Mouse (Mus musculus) limb, embryonic 14.5 days (tissue): ENCODE data around the gene Mbnl2. TPM values are rescaled to one million over a fixed set of nuclear protein-coding genes. Genes with fewer than 3 reads are reported as not detected.
A peak's percentile ranks its signal among the peaks of the same experiment; 100 is the strongest.

Source experiments
- ATAC-seq: fragments of 200-750 bp; cut with Nextera tagmentation; 2 replicates; pipeline ENCODE4 v1.8.0; 2017; ENCODE audit warnings: low read depth, moderate number of reproducible peaks, moderate TSS enrichment; ENCODE audit not compliant: low FRiP score
- DNase-seq: peaks from one replicate; pipeline ENCODE4 v3.0.0-alpha.2; 2015; ENCODE audit warnings: low spot score
- H3K27ac ChIP-seq: fragments of 300-500 bp; sonication (generic); replicated peaks from 2 replicates; pipeline ENCODE4 v1.5.1; 2014; ENCODE audit warnings: low read depth, mild to moderate bottlenecking, low read length, moderate library complexity, mixed read lengths
- H3K27me3 ChIP-seq: fragments of 300-500 bp; sonication (generic); 2 replicates; pipeline ENCODE4 v1.6.1; 2014; ENCODE audit warnings: low read length, mixed read lengths; ENCODE audit not compliant: control insufficient read depth, insufficient read depth
- H3K36me3 ChIP-seq: fragments of 300-500 bp; sonication (generic); 2 replicates; pipeline ENCODE4 v1.6.1; 2014; ENCODE audit warnings: mild to moderate bottlenecking, low read length, moderate library complexity, mixed read lengths; ENCODE audit not compliant: control insufficient read depth, insufficient read depth
- H3K4me1 ChIP-seq: fragments of 300-500 bp; sonication (generic); 2 replicates; pipeline ENCODE4 v1.6.1; 2014; ENCODE audit warnings: antibody characterized with exemption, low read length, mixed read lengths; ENCODE audit not compliant: control insufficient read depth, insufficient read depth
- H3K4me2 ChIP-seq: fragments of 300-500 bp; sonication (generic); replicated peaks from 2 replicates; pipeline ENCODE4 v1.6.1; 2014; ENCODE audit warnings: low read depth, mild to moderate bottlenecking, low read length, moderate library complexity; ENCODE audit not compliant: severe bottlenecking
- H3K4me3 ChIP-seq: fragments of 300-500 bp; sonication (generic); replicated peaks from 2 replicates; pipeline ENCODE4 v1.5.1; 2014; ENCODE audit warnings: low read length
- H3K9ac ChIP-seq: fragments of 300-500 bp; sonication (generic); 2 replicates; pipeline ENCODE4 v1.6.1; 2014; ENCODE audit warnings: mild to moderate bottlenecking, low read depth, low read length, moderate library complexity; ENCODE audit not compliant: severe bottlenecking
- H3K9me3 ChIP-seq: fragments of 300-500 bp; sonication (generic); 2 replicates; pipeline ENCODE4 v1.6.1; 2016; ENCODE audit warnings: low read length; ENCODE audit not compliant: control insufficient read depth
- POLR2A ChIP-seq: fragments of 200-500 bp; IDR thresholded peaks from 2 replicates; pipeline ENCODE4 v1.8.0; 2012; ENCODE audit warnings: inconsistent platforms, mild to moderate bottlenecking, moderate library complexity, borderline replicate concordance; ENCODE audit not compliant: insufficient read depth, insufficient read length; ENCODE audit errors: extremely low read depth
- WGBS: fragments of 180-500 bp; shearing (Covaris S2); extraction: QIAGEN DNeasy Blood & Tissue Kit; methylation state at CpG from one replicate; pipeline ENCODE4 v1.1.7; 2014; 5-methylcytosine and 5-hydroxymethylcytosine counted together
- polyA plus RNA-seq, 2 experiments: library from polyadenylated mRNA; depleted of rRNA in 1 of 2; stranded (reverse) in 1 of 2; unstranded in 1 of 2; fragments of >200 nt; fragmentation: Nextera tagmentation in 1 of 2; extraction: Ambion mirVana in 1 of 2; gene quantifications; 2 replicates each; pipeline versions ENCODE4 v1.2.1 to v1.2.3; 2012 to 2014

Gene Mbnl2
- polyA plus RNA-seq, 2 experiments: 109 to 161 TPM

DNA sequence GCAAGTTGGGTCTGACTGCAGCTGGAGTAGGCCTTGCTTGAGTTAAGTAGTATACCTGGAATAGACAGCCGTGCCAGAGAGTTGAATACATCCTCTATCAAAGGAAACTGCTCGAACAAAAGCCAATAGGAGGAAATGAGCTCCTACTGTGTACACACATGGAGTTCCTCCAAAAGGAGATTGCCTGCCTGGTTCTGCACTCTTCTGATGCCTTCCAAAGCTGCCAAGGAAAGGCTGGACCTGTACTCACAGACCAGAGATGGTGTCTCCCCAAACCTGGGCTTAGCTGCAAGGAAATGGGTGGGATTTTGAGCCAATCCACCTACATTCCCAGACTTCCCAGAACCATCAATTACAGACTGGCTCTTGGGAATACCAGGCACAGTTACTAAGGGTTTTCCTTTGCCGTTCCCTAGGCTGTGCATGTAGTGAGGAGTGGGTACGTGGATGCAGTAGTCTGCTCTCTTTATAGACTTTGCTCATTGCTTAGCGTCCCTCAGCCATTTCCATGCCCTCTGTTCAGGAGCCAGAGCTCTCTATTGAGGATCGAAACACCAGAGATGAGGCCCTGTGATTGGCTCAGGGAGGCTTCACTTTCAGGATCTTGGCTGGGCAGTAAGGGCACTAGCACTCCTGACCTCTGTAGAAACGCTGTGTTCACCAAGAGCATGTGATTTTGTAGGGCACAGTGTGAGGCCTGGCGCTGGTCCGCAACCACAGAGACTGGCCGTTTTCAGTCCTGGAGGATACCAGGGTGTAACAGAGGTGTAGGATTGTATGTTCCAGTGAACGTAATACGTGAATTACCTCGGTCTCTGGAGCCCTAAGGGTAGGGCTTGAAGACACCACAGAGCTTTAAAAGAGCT is 20.1 kb downstream of the Mbnl2 start:
- no peak overlapping the region for H3K9ac ChIP-seq
- H3K27me3 ChIP-seq: no peaks in the 10 kb centered on the region

DNA sequence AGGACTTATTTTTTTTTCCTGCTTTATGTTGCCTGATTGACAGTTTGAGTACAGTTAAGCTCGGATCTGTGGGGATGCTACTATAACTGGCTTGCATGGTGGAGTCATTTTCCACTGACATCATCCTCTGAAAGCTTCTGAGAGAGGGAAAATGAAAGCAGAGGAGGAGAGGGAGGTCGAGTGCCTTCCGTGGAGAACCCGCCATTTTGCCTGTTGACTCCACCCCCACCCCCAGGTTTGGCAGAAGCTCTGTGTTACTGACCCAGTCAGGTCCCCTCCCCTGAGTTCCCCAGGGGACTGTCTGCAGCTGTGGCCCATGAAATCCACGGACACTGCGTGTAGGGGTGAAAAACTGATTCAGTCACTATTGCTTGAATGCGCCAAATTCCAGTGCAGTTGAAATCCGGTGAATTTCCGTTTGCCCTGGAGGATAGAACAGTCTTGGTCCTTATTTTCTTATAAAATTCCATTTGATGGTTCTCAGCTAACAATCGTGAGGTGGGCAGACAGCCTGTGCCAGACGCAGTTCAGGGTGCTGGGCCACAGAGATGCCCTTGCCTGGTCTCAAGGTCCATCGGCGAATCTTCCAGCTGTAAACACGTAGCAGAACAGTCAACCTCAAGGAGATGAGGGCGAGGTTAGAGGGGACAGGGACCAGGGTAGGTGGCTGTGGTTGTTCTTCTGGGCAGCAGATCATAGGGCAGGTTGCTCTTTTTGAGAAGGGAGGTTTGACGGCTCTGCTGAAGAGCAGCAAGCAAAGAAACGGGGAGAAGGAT is 20.9 kb downstream of the Mbnl2 start:
- Histone ChIP-seq H3K27ac (peak overlapping the region; percentile 78), H3K9ac (0 out of 2 replicates have a peak overlapping the region, but pooled peaks have one; percentile 28), H3K27me3 (no peaks in the 10 kb centered on the region), H3K36me3 (peaks cover 2% of the 10 kb centered on the region; the same call in 1 of the 2 replicates), H3K4me1 (peaks cover 77% of the 10 kb centered on the region), H3K4me3 (0 out of 2 replicates have a peak overlapping the region, but pooled peaks have one; percentile 9), H3K4me2 (peak overlapping the region; percentile 38), H3K9me3 (no peaks in the 10 kb centered on the region)
- WGBS: 43% methylated on average over 17 of the region's 17 CpGs
- ATAC-seq: peak; percentile 36; the same call in 1 of the 2 replicates
- no peak for TF ChIP-seq POLR2A
- peak; percentile 63 for DNase-seq

More for the DNA sequence above, 20.1 kb downstream of the Mbnl2 start:
- peak overlapping the region; percentile 38; the same call in 1 of the 2 replicates for H3K4me2 ChIP-seq
- DNase-seq (no peak), ATAC-seq (0 out of 2 replicates have a peak, but pooled peaks have one; percentile 2)
- no peak overlapping the region for H3K4me3 ChIP-seq
- peaks cover 8% of the 10 kb centered on the region; the same call in 1 of the 2 replicates for H3K36me3 ChIP-seq
- H3K4me1 ChIP-seq: peaks cover 78% of the 10 kb centered on the region
- no peak for TF ChIP-seq POLR2A
- peak overlapping the region; percentile 78 for H3K27ac ChIP-seq
- 65% methylated on average over 13 of the region's 13 CpGs for WGBS
- H3K9me3 ChIP-seq: no peaks in the 10 kb centered on the region

DNA sequence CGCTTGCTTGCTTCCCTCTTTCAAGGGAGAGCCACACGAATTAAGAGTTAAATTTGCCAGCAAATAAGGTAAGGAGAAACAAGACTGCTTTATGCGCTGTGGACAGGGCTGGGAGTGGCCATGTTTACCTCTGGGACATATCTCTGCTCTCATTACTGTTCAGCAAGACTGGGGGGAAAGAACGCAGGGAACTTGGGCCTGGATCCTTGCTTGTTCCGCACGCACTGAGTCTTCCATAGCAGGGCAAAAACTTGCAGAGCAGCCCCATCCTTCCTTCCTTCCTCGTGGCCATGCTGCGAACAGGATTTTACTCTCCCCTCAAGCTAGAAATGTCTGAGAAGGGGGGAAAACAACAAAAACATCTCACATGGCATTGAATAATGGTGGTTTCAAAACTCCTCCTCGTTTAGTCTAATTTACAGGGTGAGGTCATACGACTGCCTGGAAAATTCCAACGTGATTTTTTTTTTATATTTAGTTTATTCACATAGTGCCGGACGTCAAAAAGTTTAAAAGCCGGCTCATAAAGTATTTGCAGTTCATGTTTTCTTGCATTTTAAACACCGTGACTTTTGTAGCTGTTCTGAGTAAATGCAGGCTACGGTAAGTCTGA is 21.8 kb downstream of the Mbnl2 start:
- ATAC-seq: peak; percentile 43; the same call in 1 of the 2 replicates
- peaks cover 70% of the 10 kb centered on the region for H3K4me1 ChIP-seq
- 9% methylated on average over 16 of the region's 16 CpGs for WGBS
- H3K4me2 ChIP-seq: peak overlapping the region; percentile 38
- H3K9me3 ChIP-seq: no peaks in the 10 kb centered on the region
- peaks cover 2% of the 10 kb centered on the region; the same call in 1 of the 2 replicates for H3K36me3 ChIP-seq
- no peaks in the 10 kb centered on the region for H3K27me3 ChIP-seq
- H3K27ac ChIP-seq: peak overlapping the region; percentile 78
- TF ChIP-seq POLR2A: no peak
- peak overlapping the region; percentile 43 for H3K9ac ChIP-seq
- H3K4me3 ChIP-seq: peak overlapping the region; percentile 10
- peak; percentile 72 for DNase-seq

DNA sequence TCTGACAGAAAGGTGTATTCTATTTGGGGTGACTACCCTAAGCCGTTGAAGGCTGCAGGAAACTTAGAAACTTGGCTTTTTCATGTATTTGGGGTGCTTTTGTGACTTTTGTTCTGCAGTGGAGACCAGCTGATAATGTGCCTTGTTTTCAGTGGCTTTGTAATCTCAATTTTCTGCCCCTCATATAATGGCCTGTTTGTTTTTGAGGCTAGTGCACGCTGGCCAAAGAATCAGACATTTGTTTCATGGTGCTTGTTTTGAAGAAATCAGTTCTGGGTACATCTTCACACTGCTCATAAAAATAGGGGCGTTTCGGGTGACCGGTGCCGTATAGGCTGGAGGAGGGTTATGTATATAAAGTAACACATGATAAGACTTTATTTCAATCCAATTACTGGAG is 22.4 kb downstream of the Mbnl2 start:
- TF ChIP-seq POLR2A: no peak
- H3K4me1 ChIP-seq: peaks cover 68% of the 10 kb centered on the region
- peak overlapping the region; percentile 10; the same call in 1 of the 2 replicates for H3K4me3 ChIP-seq
- 46% methylated on average over 6 of the region's 6 CpGs for WGBS
- H3K27me3 ChIP-seq: no peaks in the 10 kb centered on the region
- ATAC-seq: no peak
- no peak overlapping the region for H3K9ac ChIP-seq
- H3K36me3 ChIP-seq: 0 out of 2 replicates have a peak, but pooled peaks cover 2% of the 10 kb centered on the region
- no peaks in the 10 kb centered on the region for H3K9me3 ChIP-seq
- peak overlapping the region; percentile 38 for H3K4me2 ChIP-seq
- DNase-seq: no peak
- H3K27ac ChIP-seq: peak overlapping the region; percentile 78
